Mouse (Mus musculus) kidney, embryonic 15.5 days (tissue): ENCODE results near the gene Arl4d. TPM values are rescaled to one million over a fixed set of nuclear protein-coding genes. Genes with fewer than 3 reads are reported as not detected.

Source experiments
- ATAC-seq: fragments of 200-750 bp; cut with Nextera tagmentation; replicated peaks from 2 replicates; pipeline ENCODE4 v1.8.0; 2017; ENCODE audit warnings: moderate TSS enrichment; ENCODE audit not compliant: low FRiP score
- H3K27ac ChIP-seq: fragments of 300-500 bp; sonication (generic); 2 replicates; pipeline ENCODE4 v1.5.1; 2015; ENCODE audit warnings: mild to moderate bottlenecking, inconsistent platforms
- H3K27me3 ChIP-seq: fragments of 300-500 bp; sonication (generic); 2 replicates; pipeline ENCODE4 v1.6.1; 2015; ENCODE audit warnings: inconsistent platforms
- H3K36me3 ChIP-seq: fragments of 300-500 bp; sonication (generic); 2 replicates; pipeline ENCODE4 v1.6.1; 2015; ENCODE audit warnings: inconsistent platforms
- H3K4me1 ChIP-seq: fragments of 300-500 bp; sonication (generic); 2 replicates; pipeline ENCODE4 v1.6.1; 2015; ENCODE audit warnings: inconsistent platforms
- H3K4me2 ChIP-seq: fragments of 300-500 bp; sonication (generic); 2 replicates; pipeline ENCODE4 v1.6.1; 2015; ENCODE audit warnings: moderate library complexity, mild to moderate bottlenecking, inconsistent platforms
- H3K4me3 ChIP-seq: fragments of 300-500 bp; sonication (generic); replicated peaks from 2 replicates; pipeline ENCODE4 v1.5.1; 2015; ENCODE audit warnings: mild to moderate bottlenecking, inconsistent platforms
- H3K9ac ChIP-seq: fragments of 300-500 bp; sonication (generic); 2 replicates; pipeline ENCODE4 v1.6.1; 2015; ENCODE audit warnings: mild to moderate bottlenecking, inconsistent platforms
- H3K9me3 ChIP-seq: fragments of 300-500 bp; sonication (generic); replicated peaks from 2 replicates; pipeline ENCODE4 v1.6.1; 2016; ENCODE audit warnings: inconsistent platforms
- WGBS: fragments of 180-500 bp; shearing (Covaris S2); methylation state at CpG from one replicate; pipeline ENCODE4 v1.1.7; 2015; ENCODE audit warnings: mixed read lengths; 5-methylcytosine and 5-hydroxymethylcytosine counted together
- polyA plus RNA-seq: library from polyadenylated mRNA; unstranded; fragments of >200 nt; fragmentation: Nextera tagmentation; extraction: Ambion mirVana; gene quantifications from 2 replicates; pipeline ENCODE4 v1.2.1, GENCODE M21; 2015

The Arl4d gene
- polyA plus RNA-seq, 1 experiment from 2014 or later, result 3.9 TPM

DNA sequence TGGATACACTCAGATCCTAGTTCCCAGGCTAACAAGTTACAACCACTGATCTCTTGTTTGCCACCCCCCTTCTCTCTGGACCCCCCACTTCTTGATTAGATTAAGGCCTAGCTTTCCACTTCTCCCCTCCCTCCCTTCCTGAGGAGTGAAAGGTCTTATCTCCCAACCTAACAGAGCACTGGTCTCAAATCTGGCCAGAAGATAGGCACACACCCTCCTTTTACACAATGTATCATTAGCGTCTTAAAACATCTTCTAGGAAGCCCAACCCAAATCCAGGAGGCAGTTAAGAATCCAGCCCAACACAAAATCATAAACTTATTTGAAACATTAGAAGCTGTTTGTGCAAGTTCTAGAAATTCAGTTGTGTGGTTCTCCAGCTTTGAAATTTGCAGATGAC is 5.0 kb downstream of the Arl4d start:
- no peak overlapping the region for H3K4me3 ChIP-seq
- H3K4me2 ChIP-seq, result no peak overlapping the region
- peaks cover 14% of the 10 kb centered on the region for H3K27me3 ChIP-seq
- no peaks in the 10 kb centered on the region for H3K9me3 ChIP-seq
- no peak overlapping the region for H3K9ac ChIP-seq
- peaks cover 46% of the 10 kb centered on the region for H3K4me1 ChIP-seq
- WGBS, result 94% methylated on average over 1 of the region's 1 CpGs
- no peak overlapping the region for H3K27ac ChIP-seq
- no peaks in the 10 kb centered on the region for H3K36me3 ChIP-seq
- no peak for ATAC-seq

DNA sequence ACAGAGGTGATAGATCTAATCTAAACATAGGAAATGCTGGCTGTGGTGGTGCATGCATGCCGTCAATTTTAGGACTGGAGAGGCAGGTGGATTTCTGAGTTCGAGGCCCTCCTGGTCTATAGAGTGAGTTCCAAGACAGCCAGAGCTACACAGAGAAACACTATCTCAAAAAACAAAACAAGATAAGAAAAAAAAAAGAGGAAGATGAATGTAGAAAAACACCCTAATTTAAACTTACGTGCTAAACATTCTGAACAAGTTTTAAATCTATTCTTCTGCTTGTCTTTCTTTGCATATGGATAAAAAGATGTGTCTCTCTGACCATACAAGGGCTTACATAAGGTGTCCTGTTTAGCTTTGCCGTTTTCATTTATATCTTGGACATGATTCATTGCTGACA is 5.9 kb downstream of the Arl4d start:
- Histone ChIP-seq H3K4me3 (no peak overlapping the region), H3K9me3 (no peaks in the 10 kb centered on the region)
- WGBS, result 73% methylated on average over 4 of the region's 4 CpGs

DNA sequence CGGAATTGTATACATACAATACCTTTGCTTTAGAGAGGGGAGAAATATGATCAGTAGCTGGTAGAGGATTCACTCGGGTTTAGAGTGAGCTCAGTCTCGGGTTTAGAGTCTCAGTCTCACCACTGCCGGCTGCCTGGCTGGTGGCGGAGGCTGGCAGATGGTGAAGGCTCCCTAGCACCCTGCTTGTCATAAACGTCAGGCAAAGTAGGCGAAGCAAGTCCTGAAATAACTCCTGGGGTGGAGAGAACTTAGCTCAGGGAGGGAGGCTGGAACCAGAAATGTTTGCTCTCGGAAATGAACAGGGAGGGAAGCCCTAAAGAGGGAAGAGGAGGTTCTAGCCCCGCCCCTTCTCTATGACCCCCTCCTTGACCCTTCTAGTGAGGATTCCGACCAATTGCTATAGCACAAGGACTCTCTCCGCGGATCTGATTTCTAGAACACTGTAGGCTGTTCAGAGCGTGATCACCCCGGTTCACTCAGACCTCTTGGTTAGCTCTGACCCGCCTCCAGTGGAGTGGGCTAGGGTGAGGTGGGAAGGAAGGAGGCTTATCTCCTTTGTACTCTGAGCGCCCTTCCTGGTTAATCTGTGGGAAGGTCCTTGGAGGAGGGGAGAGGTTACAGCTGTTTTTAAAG is 7.8 kb downstream of the Arl4d start:
- Histone ChIP-seq H3K4me2 (peak overlapping the region; percentile 42), H3K4me3 (0 out of 2 replicates have a peak overlapping the region, but pooled peaks have one; percentile 4), H3K4me1 (peaks cover 27% of the 10 kb centered on the region), H3K9ac (0 out of 2 replicates have a peak overlapping the region, but pooled peaks have one; percentile 1), H3K27ac (peak overlapping the region; percentile 54), H3K9me3 (no peaks in the 10 kb centered on the region), H3K36me3 (no peaks in the 10 kb centered on the region), H3K27me3 (no peaks in the 10 kb centered on the region)
- 14% methylated on average over 16 of the region's 16 CpGs for WGBS
- ATAC-seq, result peak; percentile 55; the same call in 1 of the 2 replicates

More for the DNA sequence above, 5.9 kb downstream of the Arl4d start:
- no peaks in the 10 kb centered on the region for H3K36me3 ChIP-seq
- ATAC-seq, result no peak
- H3K27me3 ChIP-seq, result peaks cover 12% of the 10 kb centered on the region
- no peak overlapping the region for H3K27ac ChIP-seq
- H3K9ac ChIP-seq, result no peak overlapping the region
- H3K4me1 ChIP-seq, result peaks cover 42% of the 10 kb centered on the region
- H3K4me2 ChIP-seq, result no peak overlapping the region

DNA sequence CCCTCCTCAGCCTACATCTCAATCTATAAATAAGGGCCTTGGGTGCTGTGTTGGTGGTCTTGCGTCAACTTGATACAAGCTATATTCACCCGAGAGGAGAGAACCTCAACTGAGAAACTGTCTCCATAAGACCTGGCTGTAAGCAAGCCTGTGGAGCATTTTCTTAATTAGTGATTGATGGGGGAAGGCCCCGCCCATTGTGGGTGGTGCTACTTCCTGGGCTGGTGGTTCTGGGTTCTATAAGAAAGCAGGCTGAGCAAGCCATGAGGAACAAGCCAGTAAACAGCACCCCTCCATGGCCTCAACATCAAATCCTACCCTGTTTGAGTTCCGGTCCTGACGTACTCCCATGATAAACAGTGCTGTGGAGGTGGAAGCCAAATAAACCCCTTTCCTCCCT is 8.8 kb downstream of the Arl4d start:
- Histone ChIP-seq H3K4me3 (no peak overlapping the region), H3K27me3 (no peaks in the 10 kb centered on the region), H3K9me3 (no peaks in the 10 kb centered on the region), H3K9ac (no peak overlapping the region), H3K4me1 (peaks cover 22% of the 10 kb centered on the region), H3K4me2 (no peak overlapping the region), H3K27ac (no peak overlapping the region), H3K36me3 (no peaks in the 10 kb centered on the region)
- ATAC-seq, result no peak
- WGBS, result 88% methylated on average over 5 of the region's 5 CpGs

DNA sequence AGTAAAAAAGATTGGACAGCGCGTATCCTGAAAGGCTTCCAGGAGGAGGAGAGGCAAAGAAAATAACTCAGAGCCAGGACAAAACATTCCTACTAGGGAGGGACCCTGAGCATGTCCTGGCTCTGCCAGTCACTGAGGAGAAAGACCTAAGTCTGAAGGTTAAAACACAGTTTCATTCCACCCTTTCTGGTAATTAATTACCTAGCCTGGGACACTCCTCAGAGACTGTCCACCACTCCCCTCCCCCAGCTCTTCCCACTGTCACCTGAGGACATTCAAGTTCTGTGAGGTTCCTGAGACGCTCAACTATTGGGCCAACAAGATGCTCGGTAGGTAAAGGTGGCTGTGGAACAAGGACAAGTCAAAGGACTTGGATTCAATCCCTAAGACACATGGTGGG is 10.0 kb downstream of the Arl4d start:
- 74% methylated on average over 4 of the region's 4 CpGs for WGBS
- H3K9me3 ChIP-seq, result no peaks in the 10 kb centered on the region
- no peak for ATAC-seq
- no peak overlapping the region for H3K27ac ChIP-seq
- H3K4me1 ChIP-seq, result peaks cover 16% of the 10 kb centered on the region
- no peaks in the 10 kb centered on the region for H3K27me3 ChIP-seq
- no peak overlapping the region for H3K4me3 ChIP-seq
- no peaks in the 10 kb centered on the region for H3K36me3 ChIP-seq
- H3K4me2 ChIP-seq, result no peak overlapping the region
- no peak overlapping the region for H3K9ac ChIP-seq

DNA sequence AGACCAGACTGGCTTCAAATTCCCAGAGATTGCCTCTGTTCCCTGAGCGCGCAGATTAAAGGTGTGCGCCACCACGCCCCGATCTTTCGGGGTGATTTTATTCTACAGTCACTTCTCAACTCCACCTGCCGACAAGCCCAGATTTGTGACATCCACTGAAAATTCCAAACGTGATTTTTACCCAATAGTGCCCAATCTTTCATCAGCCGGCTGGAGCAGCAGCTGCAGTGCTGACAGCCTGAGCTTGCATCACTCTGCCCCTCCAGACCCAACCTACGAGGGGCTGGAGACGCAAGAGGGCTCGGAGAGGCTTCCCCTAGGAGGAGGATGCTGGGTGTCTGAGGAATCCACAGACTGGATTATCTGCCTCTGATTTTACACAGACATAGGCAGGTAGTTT is 12.3 kb downstream of the Arl4d start:
- no peak overlapping the region for H3K9ac ChIP-seq
- no peaks in the 10 kb centered on the region for H3K36me3 ChIP-seq
- no peak overlapping the region for H3K27ac ChIP-seq
- peaks cover 23% of the 10 kb centered on the region for H3K4me1 ChIP-seq
- no peaks in the 10 kb centered on the region for H3K27me3 ChIP-seq
- H3K9me3 ChIP-seq, result no peaks in the 10 kb centered on the region
- H3K4me2 ChIP-seq, result no peak overlapping the region
- no peak for ATAC-seq
- WGBS, result 83% methylated on average over 12 of the region's 12 CpGs
- H3K4me3 ChIP-seq, result no peak overlapping the region

DNA sequence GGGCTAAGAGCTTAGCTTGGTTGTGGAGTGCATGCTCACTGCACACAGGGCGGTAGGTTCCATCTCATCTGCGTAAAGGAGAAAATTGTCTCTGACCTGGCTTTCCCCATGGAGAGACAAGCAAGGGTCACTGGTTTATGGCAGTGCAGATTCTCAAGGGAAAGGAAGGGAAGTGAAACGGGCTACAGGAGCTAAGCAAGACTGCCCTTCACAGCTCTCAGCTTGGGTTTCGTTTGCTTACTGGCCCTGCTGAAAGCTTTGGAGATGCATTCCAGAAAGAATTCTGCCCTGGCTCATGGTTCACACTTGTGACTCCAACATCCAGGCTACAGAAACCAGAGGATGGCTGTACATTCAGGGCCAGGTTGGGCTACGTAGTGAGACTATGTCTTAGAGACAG is 13.4 kb downstream of the Arl4d start:
- ATAC-seq, result no peak
- no peak overlapping the region for H3K4me3 ChIP-seq
- H3K4me1 ChIP-seq, result peaks cover 12% of the 10 kb centered on the region; the same call in 1 of the 2 replicates
- H3K4me2 ChIP-seq, result no peak overlapping the region
- 32% methylated on average over 5 of the region's 5 CpGs for WGBS
- no peak overlapping the region for H3K9ac ChIP-seq
- H3K36me3 ChIP-seq, result no peaks in the 10 kb centered on the region
- no peaks in the 10 kb centered on the region for H3K9me3 ChIP-seq
- no peaks in the 10 kb centered on the region for H3K27me3 ChIP-seq
- peak overlapping the region; percentile 4; the same call in 1 of the 2 replicates for H3K27ac ChIP-seq

DNA sequence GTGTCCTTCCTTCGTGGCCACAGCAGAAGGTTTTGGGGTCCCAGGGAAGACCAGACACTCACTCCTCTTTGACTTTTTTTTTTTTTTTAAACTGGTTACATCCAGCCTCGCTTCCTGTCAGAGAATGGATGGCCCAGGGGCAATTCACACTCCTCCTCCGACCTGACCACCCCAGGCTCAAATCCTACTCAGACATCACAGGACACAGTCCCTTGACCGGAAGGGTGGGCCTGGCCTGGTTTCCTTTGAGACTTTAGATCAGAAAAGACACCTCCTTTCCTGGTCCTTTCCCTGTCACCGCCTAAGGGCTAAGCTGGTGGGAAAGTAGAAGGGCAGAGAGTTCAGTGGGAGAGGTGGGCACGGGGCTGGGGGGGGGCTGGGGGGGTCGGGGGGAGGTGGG is 14.6 kb downstream of the Arl4d start:
- no peak overlapping the region for H3K27ac ChIP-seq
- 32% methylated on average over 7 of the region's 7 CpGs for whole genome bisulfite sequencing

DNA sequence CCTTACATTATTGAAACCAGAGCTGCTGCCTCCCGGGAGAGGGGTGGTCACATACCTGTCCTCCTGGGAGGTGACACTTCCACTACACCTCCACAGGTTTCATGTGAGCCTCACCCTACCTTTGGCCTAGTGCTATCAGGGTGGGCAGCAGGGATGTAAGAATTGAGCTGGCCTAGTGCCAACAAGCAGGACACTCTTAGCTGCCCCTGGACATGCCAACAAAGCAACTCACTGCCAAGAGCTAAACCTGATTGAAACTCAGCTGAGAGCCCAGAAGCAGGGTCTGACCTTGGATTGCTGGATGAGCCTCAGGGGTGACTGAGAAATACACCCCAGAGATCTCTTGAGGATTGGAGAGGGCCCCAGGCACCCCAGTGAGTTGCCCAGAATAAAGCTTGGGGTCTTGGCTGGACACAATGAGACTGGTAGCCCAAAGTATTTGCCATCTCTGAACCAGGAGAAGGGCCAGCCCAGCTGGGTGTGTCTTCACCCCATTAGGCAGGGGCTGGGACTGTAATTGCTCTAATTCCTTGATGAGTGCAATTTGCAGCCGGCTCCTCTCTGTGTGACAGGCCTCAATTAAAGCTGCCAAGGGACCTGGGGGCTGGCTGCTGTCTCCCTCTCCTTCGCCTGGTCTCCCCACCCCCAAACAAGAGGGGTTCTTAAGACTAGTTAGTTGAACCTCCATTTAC is 15.4 kb downstream of the Arl4d start:
- H3K9ac ChIP-seq, result no peak overlapping the region
- H3K27me3 ChIP-seq, result no peaks in the 10 kb centered on the region
- H3K4me1 ChIP-seq, result peaks cover 16% of the 10 kb centered on the region; the same call in 1 of the 2 replicates
- ATAC-seq, result no peak
- H3K27ac ChIP-seq, result no peak overlapping the region
- H3K4me2 ChIP-seq, result no peak overlapping the region
- no peaks in the 10 kb centered on the region for H3K9me3 ChIP-seq
- no peak overlapping the region for H3K4me3 ChIP-seq
- H3K36me3 ChIP-seq, result no peaks in the 10 kb centered on the region
- WGBS, result 34% methylated on average over 3 of the region's 3 CpGs

More for the DNA sequence above, 14.6 kb downstream of the Arl4d start:
- Histone ChIP-seq H3K4me1 (peaks cover 15% of the 10 kb centered on the region; the same call in 1 of the 2 replicates), H3K36me3 (no peaks in the 10 kb centered on the region), H3K4me2 (no peak overlapping the region), H3K9ac (no peak overlapping the region), H3K9me3 (no peaks in the 10 kb centered on the region), H3K27me3 (no peaks in the 10 kb centered on the region), H3K4me3 (no peak overlapping the region)
- no peak for ATAC-seq

DNA sequence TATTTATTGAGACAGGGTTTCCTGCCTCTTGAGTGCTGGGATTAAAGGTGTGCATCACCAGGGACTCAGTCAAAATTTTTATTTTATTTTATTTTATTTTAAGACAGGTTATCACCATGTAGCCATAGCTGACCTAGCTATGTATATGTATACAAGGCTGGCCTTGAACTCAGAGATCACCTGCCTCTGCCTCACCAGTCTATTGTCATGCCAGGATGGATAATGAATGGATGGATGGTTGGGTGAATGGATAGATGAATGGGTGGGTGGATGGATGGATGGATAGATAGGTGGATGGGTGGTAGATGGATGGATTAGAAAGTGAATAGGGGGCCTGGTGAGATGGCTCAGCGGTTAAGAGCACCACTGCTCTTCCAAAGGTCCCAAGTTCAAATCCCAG is 16.6 kb downstream of the Arl4d start:
- H3K36me3 ChIP-seq, result no peaks in the 10 kb centered on the region
- H3K4me1 ChIP-seq, result peaks cover 16% of the 10 kb centered on the region; the same call in 1 of the 2 replicates
- no peaks in the 10 kb centered on the region for H3K27me3 ChIP-seq
- H3K9ac ChIP-seq, result no peak overlapping the region
- no peak overlapping the region for H3K27ac ChIP-seq
- H3K4me3 ChIP-seq, result no peak overlapping the region
- no peak for ATAC-seq
- 96% methylated on average over 1 of the region's 1 CpGs for WGBS
- no peaks in the 10 kb centered on the region for H3K9me3 ChIP-seq
- H3K4me2 ChIP-seq, result no peak overlapping the region

DNA sequence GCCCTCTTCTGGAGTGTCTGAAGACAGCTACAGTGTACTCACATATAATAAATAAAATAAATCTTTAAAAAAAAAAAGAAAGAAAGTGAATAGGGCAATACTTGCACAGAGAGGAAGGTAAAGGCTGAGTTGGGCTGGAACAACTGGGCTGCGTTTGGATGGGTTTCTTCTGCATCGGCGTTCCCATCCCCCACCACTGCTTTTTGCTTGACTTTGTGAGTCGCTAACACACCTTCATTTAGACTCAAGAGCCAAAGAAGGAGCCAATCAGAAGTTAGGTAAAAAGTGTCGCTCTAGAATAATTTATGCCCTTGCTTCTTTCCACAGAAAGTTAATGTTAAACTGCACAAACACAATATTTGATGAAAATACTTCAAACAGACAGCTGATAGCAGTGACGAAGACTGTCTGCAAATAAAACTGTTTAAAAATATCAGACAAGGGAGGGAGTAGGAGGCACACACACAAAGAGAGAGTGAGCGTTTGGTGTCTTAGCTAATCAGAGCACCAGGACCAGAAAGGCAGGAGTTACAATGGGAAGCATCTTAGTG is 17.1 kb downstream of the Arl4d start:
- H3K27me3 ChIP-seq, result no peaks in the 10 kb centered on the region
- ATAC-seq, result no peak
- H3K9me3 ChIP-seq, result no peaks in the 10 kb centered on the region
- H3K4me3 ChIP-seq, result no peak overlapping the region
- 69% methylated on average over 7 of the region's 7 CpGs for WGBS
- H3K4me2 ChIP-seq, result no peak overlapping the region
- peaks cover 21% of the 10 kb centered on the region for H3K4me1 ChIP-seq
- no peak overlapping the region for H3K27ac ChIP-seq
- H3K36me3 ChIP-seq, result no peaks in the 10 kb centered on the region
- H3K9ac ChIP-seq, result no peak overlapping the region
